Mouse (Mus musculus) liver, adult 2 months (tissue): Measurements from ENCODE around the gene Ruvbl1.

Experiments
- CTCF ChIP-seq: fragments of 200-500 bp; IDR thresholded peaks from 2 replicates; pipeline ENCODE4 v1.5.1; 2011; ENCODE audit warnings: low read depth, low read length, control low read depth
- POLR2A ChIP-seq: fragments of 200-500 bp; IDR thresholded peaks from 2 replicates; pipeline ENCODE4 v1.6.1; 2011; ENCODE audit warnings: low read length, control low read depth; ENCODE audit not compliant: insufficient read depth; ENCODE audit errors: extremely low read depth

- TF ChIP-seq CTCF = no peak
- TF ChIP-seq POLR2A = no peak
These were observed 49.3 kb downstream of the Ruvbl1 start for GRCm38 (mm10) chr6:88514546-88514945.
